Mouse (Mus musculus) stomach, embryonic 14.5 days (tissue): ENCODE measurements around the gene Rcn2. TPM values are rescaled to one million over a fixed set of nuclear protein-coding genes. Genes with fewer than 3 reads are reported as not detected.

Source experiments
- ATAC-seq: fragments of 200-750 bp; cut with Nextera tagmentation; 2 replicates; pipeline ENCODE4 v1.8.0; 2017; ENCODE audit warnings: low read depth, moderate TSS enrichment; ENCODE audit not compliant: insufficient number of reproducible peaks, insufficient read depth, low FRiP score
- H3K27ac ChIP-seq: fragments of 300-500 bp; sonication (generic); 2 replicates; pipeline ENCODE4 v1.5.1; 2014; ENCODE audit warnings: mild to moderate bottlenecking, low read length, moderate library complexity, mixed read lengths
- H3K27me3 ChIP-seq: fragments of 300-500 bp; sonication (generic); 2 replicates; pipeline ENCODE4 v1.6.1; 2014; ENCODE audit warnings: low read length, control low read depth, mixed read lengths; ENCODE audit not compliant: control insufficient read depth, insufficient read depth
- H3K36me3 ChIP-seq: fragments of 300-500 bp; sonication (generic); 2 replicates; pipeline ENCODE4 v1.6.1; 2014; ENCODE audit warnings: mild to moderate bottlenecking, control low read depth, low read length, moderate library complexity, mixed read lengths; ENCODE audit not compliant: control insufficient read depth, insufficient read depth
- H3K4me1 ChIP-seq: fragments of 300-500 bp; sonication (generic); 2 replicates; pipeline ENCODE4 v1.6.1; 2014; ENCODE audit warnings: low read length, control low read depth, mixed read lengths; ENCODE audit not compliant: control insufficient read depth, insufficient read depth
- H3K4me2 ChIP-seq: fragments of 300-500 bp; sonication (generic); replicated peaks from 2 replicates; pipeline ENCODE4 v1.6.1; 2014; ENCODE audit warnings: low read depth, low read length, control low read depth
- H3K4me3 ChIP-seq: fragments of 300-500 bp; sonication (generic); 2 replicates; pipeline ENCODE4 v1.5.1; 2014; ENCODE audit warnings: low read depth, low read length, control low read depth
- H3K9ac ChIP-seq: fragments of 300-500 bp; sonication (generic); replicated peaks from 2 replicates; pipeline ENCODE4 v1.6.1; 2014; ENCODE audit warnings: low read depth, mild to moderate bottlenecking, control low read depth, low read length, moderate library complexity, mixed read lengths
- H3K9me3 ChIP-seq: fragments of 300-500 bp; sonication (generic); 2 replicates; pipeline ENCODE4 v1.6.1; 2016; ENCODE audit warnings: low read depth, low read length, control low read depth; ENCODE audit not compliant: control insufficient read depth
- WGBS: fragments of 180-500 bp; shearing (Covaris S2); extraction: QIAGEN DNeasy Blood & Tissue Kit; methylation state at CpG from one replicate; pipeline ENCODE4 v1.1.7; 2014; 5-methylcytosine and 5-hydroxymethylcytosine counted together
- polyA plus RNA-seq: library from polyadenylated mRNA; unstranded; fragments of >200 nt; fragmentation: Nextera tagmentation; extraction: Ambion mirVana; gene quantifications from 2 replicates; pipeline ENCODE4 v1.2.1, GENCODE M21; 2014

Rcn2 gene
- polyA plus RNA-seq, 1 experiment from 2014 or later: 247 TPM

GRCm38 (mm10) chr9:56100041-56100522 is 58.4 kb downstream of the Rcn2 start:
- no peaks in the 10 kb centered on the region for H3K4me1 ChIP-seq
- no peak overlapping the region for H3K27ac ChIP-seq
- no peak for ATAC-seq
- no peak overlapping the region for H3K9ac ChIP-seq
- WGBS: 85% methylated on average over 7 of the region's 7 CpGs
- H3K27me3 ChIP-seq: no peaks in the 10 kb centered on the region
- H3K36me3 ChIP-seq: no peaks in the 10 kb centered on the region
- H3K4me3 ChIP-seq: no peak overlapping the region
- no peaks in the 10 kb centered on the region for H3K9me3 ChIP-seq
- no peak overlapping the region for H3K4me2 ChIP-seq

- Histone ChIP-seq H3K4me2 (no peak overlapping the region), H3K27ac (no peak overlapping the region), H3K27me3 (no peaks in the 10 kb centered on the region), H3K9me3 (no peaks in the 10 kb centered on the region), H3K4me1 (no peaks in the 10 kb centered on the region), H3K9ac (no peak overlapping the region), H3K4me3 (no peak overlapping the region), H3K36me3 (no peaks in the 10 kb centered on the region)
- WGBS: 16% methylated on average over 4 of the region's 4 CpGs
- no peak for ATAC-seq
These were observed 59.4 kb downstream of the Rcn2 start for GRCm38 (mm10) chr9:56101022-56101421.

GRCm38 (mm10) chr9:56104921-56105320 is 63.3 kb downstream of the Rcn2 start:
- H3K4me3 ChIP-seq: no peak overlapping the region
- WGBS: 39% methylated on average over 7 of the region's 7 CpGs
- ATAC-seq: no peak

GRCm38 (mm10) chr9:56106274-56107072 is 64.8 kb downstream of the Rcn2 start:
- H3K4me2 ChIP-seq: no peak overlapping the region
- no peaks in the 10 kb centered on the region for H3K36me3 ChIP-seq
- no peak overlapping the region for H3K27ac ChIP-seq
- H3K4me1 ChIP-seq: no peaks in the 10 kb centered on the region
- WGBS: 83% methylated on average over 6 of the region's 6 CpGs
- H3K27me3 ChIP-seq: no peaks in the 10 kb centered on the region
- H3K9ac ChIP-seq: no peak overlapping the region
- H3K4me3 ChIP-seq: no peak overlapping the region
- H3K9me3 ChIP-seq: no peaks in the 10 kb centered on the region
- ATAC-seq: no peak

More at GRCm38 (mm10) chr9:56104921-56105320, 63.3 kb downstream of the Rcn2 start:
- no peak overlapping the region for H3K27ac ChIP-seq
- H3K27me3 ChIP-seq: no peaks in the 10 kb centered on the region
- no peak overlapping the region for H3K4me2 ChIP-seq
- H3K9me3 ChIP-seq: no peaks in the 10 kb centered on the region
- no peak overlapping the region for H3K9ac ChIP-seq
- no peaks in the 10 kb centered on the region for H3K4me1 ChIP-seq
- H3K36me3 ChIP-seq: no peaks in the 10 kb centered on the region

GRCm38 (mm10) chr9:56107527-56107926 is 65.9 kb downstream of the Rcn2 start:
- H3K27ac ChIP-seq: no peak overlapping the region
- H3K36me3 ChIP-seq: no peaks in the 10 kb centered on the region
- 68% methylated on average over 6 of the region's 6 CpGs for WGBS
- H3K4me1 ChIP-seq: no peaks in the 10 kb centered on the region
- no peaks in the 10 kb centered on the region for H3K9me3 ChIP-seq
- H3K27me3 ChIP-seq: no peaks in the 10 kb centered on the region
- no peak overlapping the region for H3K4me2 ChIP-seq
- no peak overlapping the region for H3K4me3 ChIP-seq
- ATAC-seq: no peak
- H3K9ac ChIP-seq: no peak overlapping the region

DNA sequence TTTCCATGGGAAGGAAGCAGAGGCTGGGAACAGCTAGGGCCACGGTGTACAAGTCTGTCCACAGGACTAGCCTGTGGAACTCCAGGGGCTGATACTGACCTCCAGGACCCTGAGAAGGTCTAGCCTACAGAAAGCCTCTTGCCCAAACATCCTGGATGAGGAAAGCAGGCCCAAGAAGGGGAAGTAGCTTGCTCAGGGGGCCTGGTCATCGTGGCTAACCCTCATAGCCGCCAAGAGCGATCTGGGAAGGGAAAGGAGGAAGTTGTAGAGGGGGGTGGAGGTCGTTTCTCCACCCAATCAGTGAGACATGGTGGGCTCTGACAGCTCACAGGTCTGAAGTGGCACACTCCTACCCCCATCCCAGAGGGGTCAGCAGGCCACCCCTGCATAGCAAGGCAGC is 66.5 kb downstream of the Rcn2 start:
- no peak overlapping the region for H3K4me2 ChIP-seq
- no peaks in the 10 kb centered on the region for H3K4me1 ChIP-seq
- H3K27me3 ChIP-seq: no peaks in the 10 kb centered on the region
- no peak overlapping the region for H3K4me3 ChIP-seq
- WGBS: 78% methylated on average over 5 of the region's 5 CpGs
- H3K9ac ChIP-seq: no peak overlapping the region
- H3K9me3 ChIP-seq: no peaks in the 10 kb centered on the region
- no peaks in the 10 kb centered on the region for H3K36me3 ChIP-seq
- no peak for ATAC-seq
- H3K27ac ChIP-seq: no peak overlapping the region

Other genes starting within 250 kb of the Rcn2 start
- 12.1 and 13.3 TPM in 2 replicates for gene Scaper, start 103.7 kb upstream of the Rcn2 start, polyA plus RNA-seq
- not detected in 2 replicates for gene 4930563M21Rik, start 31.3 kb upstream of the Rcn2 start, polyA plus RNA-seq
- 0.93 and 1.00 TPM in 2 replicates for gene Pstpip1, start 48.1 kb downstream of the Rcn2 start, polyA plus RNA-seq
- gene Tspan3, start 123.6 kb downstream of the Rcn2 start, polyA plus RNA-seq: 489 and 499 TPM in 2 replicates